Mouse (Mus musculus) erythroblast, adult 5-6 weeks (primary cell): ENCODE measurements around the gene Hhat. TPM values are rescaled to one million over a fixed set of nuclear protein-coding genes. Genes with fewer than 3 reads are reported as not detected.
A peak's percentile ranks its signal among the peaks of the same experiment; 100 is the strongest.

Source experiments
- ATAC-seq: replicated peaks from 2 replicates; pipeline ENCODE4 v1.8.0; 2016; ENCODE audit warnings: moderate number of reproducible peaks, mild to moderate bottlenecking, moderate TSS enrichment, inconsistent platforms; ENCODE audit not compliant: poor library complexity, low FRiP score, severe bottlenecking
- total RNA-seq, 2 experiments: library from RNA; stranded (forward) in 1 of 2; stranded (reverse) in 1 of 2; fragments of 150-400 nt in 1 of 2; fragments of 200-764, 138-1000 nt in 1 of 2; gene quantifications; 2 replicates each; pipeline versions ENCODE4 v1.2.3 to v1.2.4; 2015 to 2017; ENCODE audit warnings: low replicate concordance in 2 of 2

The Hhat gene
- total RNA-seq, 2 experiments from 2014 or later: not detected

DNA sequence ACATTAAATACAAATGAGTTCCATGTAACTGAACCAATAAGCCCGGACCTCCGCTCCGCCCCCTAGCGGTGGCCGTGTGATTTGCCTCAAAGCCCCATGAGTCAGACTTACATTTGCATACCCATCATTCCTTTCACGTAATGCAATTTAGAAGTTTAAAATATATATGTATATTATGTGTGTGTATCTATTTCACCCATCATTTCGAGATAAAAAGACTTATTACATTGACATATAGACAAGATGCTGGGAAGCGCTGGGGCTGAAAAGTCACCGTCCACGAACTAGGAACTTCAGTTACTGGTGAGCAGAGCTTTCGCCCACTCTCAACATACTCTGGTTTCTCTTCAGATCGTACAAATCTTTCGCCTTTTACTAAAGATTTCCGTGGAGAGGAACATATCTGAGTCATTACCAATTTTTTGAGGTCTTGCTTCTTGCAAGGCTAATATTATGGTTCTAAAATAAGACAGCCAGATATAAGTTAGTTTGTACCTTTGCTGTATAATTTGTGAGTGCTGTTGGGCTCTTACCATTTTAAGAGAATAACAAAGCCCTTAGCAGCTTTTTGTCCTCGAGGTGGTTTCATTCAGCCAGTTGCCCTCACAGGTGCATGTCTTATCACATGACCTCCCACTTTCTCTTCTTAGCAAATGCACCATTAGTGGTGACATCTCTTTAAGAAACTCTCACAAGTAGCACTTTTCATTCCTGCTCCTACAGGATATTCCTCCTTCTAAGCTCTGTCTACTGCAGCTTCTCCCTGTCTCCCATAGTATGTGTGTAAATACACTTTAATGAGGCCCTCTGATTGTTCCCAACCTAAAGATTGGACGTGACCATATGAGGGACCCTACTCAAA, 25.6 kb downstream of the Hhat start:
- ATAC-seq: 0 out of 2 replicates have a peak, but pooled peaks have one; percentile 66

DNA sequence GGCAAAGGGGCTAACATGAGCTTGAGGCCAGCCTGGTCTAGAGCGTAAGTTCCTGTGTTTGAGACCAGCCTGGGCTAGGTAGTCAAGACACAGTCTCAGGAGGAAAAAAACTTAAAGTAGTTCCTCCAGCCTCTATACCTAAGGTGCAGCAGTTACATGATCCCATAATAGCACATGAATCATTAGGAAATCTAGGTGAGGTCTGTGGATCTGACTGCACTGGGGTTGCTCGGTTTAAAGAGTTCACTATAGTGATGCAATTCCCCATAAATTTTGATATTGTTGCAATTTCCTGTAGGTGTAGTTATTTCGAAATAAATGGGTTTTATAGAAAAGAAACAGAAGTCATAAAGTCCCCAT, 26.2 kb downstream of the Hhat start:
- no peak for ATAC-seq

DNA sequence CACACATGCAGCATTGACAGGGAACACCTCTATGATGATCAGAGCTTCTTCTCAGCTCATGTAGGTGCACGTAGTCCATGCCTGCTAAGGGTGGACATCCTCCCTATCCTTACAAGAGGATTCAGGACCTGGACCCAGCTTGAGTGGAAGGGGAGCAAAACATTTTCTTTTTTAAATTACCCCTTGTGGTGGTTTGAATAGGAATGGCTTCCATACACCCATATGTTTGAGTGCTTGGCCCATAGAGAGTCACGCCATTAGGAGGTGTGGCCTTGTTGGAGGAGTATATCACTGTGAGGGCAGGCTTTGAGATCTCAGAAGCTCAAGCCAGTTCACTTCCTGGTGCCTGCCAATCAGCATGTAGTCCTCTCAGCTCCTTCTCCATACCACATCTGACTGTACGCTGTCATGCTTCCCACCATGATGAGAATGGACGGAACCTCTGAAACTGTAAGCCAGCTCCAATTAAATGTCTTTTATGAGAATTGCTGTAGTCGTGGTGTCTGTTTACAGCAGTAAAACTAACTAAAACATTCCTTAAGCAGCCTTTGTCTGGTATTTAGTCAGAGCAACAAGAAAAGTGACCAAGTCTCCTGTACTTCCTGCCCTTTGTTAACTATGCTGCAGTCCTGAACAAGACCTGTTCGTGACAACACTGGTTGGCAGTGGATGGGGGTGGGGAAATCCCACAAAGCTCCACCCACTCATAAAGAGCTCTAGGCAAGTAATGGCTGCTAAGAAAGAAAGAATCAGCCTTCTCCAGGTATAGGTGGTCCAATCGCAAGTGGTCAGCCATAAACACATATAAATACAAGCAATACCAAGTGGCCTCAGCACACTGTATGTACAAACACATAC, 28.4 kb downstream of the Hhat start:
- no peak for ATAC-seq

DNA sequence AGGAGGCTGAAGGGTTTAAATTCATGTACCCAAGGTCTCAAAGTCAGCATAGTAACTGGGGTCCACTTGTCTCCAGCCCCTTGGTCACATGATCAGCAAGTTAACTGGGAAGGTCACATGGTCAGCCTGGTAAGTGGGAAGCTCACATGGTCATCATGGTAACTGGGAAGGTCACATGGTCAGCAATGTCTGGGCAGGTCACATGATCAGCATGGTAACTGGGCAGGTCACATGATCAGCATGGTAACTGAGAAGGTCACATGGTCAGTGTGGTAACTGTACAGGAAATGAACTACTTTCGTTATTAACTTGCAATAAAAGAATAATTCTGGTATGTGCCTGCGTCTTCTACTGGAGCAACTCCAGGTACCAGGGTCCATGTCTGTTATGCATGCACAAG, 29.1 kb downstream of the Hhat start:
- ATAC-seq: no peak

DNA sequence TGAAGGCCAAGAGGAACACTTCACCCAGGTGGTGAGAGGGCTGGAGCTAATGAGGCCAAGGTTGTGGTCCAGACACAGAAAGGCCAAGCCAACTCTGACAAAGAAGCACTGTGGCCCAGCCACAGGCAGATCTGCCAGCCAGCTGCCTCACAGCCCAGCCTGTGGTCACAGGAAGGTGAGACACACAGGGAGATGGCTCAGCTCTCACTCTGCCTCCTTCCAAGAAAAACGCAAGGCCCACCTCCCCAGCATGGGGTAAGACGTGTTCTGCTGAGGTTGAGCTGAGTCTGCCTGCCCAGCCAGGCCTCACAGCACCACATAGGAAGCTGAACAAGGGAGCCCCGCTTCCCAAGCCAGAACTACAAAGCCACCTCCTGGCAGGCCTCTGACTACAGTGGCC, 34.5 kb downstream of the Hhat start:
- no peak for ATAC-seq

DNA sequence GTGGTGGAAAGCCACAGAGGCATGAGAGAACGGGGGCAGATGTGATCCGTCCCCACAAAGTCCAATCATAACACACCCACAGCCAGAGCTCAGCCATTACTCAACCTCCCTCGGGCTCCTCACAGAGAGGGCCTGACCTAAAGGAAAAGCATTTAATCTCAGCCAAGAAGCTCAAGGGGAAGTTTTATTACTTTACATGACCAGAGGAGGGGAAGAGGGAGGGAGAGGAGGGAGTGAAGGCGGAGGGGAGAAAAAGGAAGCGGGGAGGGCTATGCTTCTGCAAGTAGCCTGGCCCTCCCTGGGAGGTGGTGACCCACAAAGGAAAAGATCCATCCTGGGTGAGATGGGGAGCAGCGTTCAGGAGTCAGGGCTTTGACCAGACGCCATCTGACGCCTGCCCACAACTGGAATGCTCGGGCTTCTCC, 35.0 kb downstream of the Hhat start:
- no peak for ATAC-seq

DNA sequence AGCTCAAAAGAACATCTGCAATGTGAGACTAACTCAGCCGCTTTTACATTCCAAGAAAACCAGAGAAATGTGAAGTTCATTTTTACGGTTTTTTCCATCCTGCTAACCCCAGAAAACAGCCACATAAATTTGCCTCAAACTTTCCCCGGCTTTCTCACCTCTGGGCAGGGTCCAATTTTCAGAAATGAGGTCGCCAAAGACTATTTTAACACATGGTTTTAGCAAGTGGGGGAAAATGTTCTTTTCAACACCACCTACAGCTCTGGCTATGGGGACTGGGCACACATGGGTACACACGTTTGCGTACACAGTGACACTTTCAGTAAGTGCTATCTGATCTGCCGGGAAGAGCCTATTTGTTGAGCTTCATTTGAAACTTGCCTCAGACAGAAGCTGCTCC, 40.5 kb downstream of the Hhat start:
- ATAC-seq: no peak

DNA sequence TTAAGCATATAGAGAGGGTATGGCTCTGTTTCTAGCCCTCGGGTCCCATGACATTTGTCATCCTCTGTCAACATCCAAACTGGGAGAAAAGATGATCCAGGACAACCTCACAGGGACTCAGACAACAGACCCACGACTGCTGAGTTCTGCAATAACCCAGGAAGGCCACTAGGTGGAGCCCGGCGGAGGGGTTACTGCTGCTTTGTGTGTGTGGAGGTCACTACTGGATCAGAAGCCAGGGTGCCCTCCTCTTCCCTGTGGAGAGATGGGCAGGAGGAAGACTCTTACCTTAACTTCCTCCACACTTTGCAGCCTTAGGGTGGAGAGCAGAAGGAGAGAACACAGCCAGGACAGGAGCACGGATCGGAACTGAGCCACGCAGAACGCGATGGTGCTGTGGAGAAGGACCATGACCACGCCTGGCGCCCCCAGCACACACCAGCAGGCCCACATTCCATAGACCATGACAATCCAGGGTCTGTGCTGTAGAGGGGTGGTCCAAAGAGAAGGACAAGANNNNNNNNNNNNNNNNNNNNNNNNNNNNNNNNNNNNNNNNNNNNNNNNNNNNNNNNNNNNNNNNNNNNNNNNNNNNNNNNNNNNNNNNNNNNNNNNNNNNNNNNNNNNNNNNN, 43.9 kb downstream of the Hhat start:
- ATAC-seq: peak; percentile 76

DNA sequence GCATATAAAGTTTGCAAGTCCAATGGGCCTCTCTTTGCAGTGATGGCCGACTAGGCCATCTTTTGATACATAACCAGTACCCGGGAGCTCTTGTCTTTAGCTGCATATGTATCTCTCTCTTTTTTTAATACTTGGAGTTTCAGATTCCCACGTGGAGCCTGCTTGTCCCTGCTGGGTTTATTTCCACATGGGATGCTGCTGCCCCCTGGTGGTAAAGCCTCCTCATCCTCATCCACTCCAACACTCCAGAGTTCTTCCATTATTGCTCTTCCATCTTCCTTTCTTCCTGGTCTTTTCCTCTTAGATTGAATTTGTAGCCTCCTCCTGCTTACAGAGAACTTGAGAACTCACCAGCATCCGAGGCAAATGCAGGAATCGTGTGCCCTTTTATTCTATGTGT, 48.9 kb downstream of the Hhat start:
- no peak for ATAC-seq

DNA sequence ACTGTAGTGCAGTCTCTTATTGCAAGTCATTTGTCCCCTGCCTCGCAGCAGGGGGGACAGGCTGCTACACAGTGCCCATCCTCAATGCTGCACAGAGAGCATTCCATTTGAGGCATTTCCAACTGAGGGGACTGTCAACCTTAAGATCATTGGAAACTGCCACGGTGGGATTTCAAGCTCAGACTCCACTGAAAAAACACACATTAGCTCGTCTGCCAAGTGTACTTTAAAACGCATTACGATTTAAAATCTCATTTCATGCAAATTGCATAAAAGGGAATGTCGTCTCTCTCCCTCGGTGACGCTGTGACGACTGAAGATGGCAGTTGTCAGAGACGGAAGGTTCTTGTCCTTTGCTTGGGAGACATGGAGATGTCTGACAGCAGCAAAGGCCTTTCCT, 50.9 kb downstream of the Hhat start:
- ATAC-seq: no peak

DNA sequence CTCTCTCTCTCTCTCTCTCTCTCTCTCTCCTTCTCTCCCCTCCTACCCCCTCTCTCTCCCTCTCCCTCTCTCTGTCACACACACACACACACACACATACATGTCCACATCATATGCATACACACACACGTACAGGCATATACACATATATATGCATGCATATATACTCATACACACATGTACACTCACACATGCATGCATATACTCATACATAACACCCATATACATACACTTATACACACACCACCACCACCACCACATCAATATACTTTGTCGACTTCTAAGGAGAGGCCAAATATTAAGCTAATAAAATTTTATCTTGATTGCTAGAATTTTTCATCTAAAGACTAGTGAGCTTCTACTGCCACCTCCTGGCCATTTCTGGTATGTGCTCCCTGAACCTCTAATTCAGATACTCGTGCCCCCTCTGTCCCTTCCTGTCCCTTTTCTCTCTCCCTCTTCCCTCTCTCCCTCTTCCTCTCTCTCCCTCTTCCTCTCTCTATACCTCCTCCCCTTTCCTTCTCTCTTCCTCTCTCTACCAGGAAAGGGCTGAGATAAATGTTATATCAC, 59.2 kb downstream of the Hhat start:
- no peak for ATAC-seq

DNA sequence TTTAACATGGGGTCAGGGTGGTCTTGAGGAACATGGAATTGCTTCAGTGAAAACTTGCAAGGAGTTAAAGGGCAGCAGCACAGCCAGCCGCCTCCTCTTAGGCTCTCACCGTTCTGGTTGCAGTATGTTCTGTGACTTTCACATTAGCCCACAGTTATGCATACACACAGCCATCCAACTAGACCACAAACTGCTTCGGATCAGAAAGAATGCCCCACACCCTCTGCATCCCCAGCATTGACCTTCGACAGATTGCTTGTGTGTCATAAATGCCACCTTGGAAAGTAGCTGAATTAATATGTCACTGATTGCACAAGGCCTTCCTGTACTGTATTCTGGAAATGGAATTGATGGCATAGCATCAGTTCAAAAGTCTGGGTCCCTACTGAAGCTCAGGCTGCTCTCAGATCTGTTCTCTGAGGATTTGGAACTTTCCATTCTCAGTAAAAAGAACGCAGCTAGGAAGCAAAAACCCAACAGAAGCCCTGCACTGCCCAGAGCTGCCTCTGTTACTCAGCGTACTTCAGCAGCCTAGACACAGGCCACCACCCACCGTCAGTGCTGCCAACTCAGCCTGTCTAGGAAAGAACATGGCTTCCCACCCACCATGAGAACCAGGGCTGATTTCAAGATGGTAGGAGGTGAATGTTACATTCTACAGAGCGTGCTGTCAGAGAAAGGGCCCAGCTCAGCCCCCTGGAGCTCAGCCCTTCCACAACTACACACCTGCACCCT, 70.5 kb downstream of the Hhat start:
- ATAC-seq: no peak

DNA sequence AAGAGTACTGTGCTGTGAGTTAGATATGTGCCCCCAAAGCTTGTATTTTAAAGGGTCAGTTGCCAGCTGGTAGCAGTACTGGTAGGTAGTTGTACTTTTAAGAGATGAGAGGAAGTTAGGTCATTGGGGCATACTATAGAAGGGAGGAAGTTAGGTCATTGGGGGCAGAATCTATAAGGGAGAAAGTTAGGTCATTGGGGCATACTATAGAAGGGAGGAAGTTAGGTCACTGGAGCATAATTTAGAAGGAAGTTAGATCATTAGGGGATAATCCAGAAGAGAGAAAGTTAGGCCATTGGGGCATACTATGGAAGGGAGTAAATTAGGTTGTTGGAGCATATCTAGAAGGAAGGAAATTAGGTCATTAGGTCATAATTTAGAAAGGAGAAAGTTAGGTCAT, 71.9 kb downstream of the Hhat start:
- no peak for ATAC-seq

DNA sequence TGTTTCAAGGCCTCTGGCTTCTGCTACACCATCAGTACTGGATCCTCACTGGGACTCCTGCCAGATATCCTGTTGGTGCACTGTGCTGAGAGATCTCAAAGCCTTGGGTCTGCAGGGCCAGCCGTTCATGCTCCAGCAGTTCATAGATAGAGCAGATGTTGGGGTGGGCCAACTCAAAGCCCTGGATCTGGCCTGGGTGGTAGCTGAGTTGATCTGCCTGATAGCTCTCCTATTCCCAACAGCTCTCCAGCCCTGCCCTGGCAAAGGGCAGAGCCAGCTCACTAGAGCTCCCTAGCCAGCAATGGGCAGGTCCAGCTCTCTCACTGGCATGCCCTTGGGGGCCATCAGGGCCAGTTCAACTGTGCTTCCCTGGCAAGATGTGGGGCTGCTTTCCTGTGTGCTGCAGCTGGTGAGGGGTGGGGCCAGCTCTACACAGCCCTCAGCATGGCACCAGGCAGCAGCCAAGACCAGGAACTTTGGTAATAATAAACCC, 74.6 kb downstream of the Hhat start:
- ATAC-seq: no peak

DNA sequence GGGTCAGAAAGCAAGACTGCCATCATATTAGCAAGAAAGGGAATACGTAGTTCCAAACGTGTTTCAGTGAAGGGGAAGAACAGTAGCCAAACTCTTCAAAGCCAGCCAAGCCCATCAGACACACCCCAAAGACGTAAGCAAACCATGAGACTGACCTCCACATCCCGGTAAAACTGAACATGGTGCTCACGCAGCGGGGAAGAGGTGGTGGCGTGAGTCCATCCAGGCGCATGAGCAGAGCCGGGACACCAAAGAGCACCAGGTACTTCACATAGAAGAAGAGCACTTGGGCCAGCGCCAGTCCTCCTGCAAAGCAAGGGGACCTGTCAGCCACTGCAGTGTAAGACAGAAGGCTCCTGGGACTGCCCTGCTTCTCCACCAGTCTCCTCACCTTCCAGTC, 77.4 kb downstream of the Hhat start:
- no peak for ATAC-seq

DNA sequence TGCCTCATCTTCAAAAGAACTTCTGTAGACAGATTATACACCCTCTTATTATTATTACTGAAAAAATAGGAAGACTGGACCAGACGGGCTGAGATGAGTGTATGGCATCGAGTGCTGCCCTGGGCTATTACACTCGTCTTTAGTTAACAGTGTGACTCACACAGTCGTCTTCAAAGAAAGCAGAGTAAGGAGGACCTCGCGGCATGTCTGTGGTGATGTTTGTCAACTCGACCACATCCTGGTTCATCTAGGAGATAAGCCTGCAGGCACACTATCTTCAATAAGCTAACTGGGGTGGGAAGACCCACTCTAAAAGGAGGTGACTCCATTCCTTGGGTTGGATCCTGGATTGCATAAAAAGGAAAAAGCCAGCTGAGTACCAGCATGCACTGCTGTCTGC, 78.0 kb downstream of the Hhat start:
- ATAC-seq: no peak

DNA sequence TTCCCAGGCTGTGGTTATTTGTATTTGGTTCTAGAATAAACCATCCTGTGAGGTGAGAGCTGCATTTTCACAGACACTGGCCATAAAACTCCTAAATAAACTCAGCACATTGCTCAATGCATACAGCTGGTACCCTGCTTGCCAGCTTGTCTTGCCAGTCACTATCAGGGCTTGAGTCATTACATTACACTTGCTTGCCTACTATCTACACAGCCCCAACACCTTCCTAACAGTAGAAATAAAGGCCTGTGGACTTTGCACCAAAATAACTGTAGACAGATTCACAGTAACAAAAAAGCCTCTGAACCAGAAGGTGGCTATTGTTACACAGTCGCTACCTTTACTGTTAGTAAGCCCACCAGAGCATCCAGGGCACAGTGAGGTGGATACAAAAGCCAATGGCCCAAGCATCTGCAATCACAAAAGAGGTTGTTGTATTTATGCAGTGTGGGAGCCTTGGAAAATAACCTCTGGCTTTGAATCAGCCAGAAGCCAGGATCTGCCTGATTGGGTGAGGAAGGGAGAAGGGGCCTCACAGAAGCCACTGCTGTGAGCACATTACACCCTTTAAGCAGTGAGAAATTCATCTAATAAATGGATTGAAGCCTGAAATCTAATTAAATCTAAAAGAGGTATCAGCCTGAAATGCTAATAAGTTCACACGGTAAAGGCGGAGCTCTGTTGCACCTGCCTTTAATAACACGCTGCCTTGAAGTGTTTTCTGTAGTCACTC, 88.6 kb downstream of the Hhat start:
- ATAC-seq: no peak

DNA sequence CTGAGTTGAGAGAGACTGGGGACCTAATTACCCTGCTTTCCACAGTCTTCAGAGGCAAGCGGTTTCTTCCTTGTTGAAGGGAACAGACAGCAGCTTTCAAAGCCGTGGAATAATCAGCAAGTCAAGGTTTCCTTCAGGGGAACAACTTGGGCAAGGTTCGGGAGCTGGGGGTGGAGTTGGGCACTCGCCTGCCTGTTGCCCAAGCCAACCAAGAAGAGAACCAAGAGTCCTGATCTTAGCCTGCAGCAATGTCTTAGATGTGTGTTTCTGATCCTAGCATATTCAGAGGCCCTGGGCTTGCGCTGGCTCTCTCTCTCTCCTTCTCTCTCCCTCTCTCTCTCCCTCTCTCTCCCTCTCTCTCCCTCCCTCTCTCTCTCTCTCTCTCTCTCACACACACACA, 93.8 kb downstream of the Hhat start:
- ATAC-seq: no peak

DNA sequence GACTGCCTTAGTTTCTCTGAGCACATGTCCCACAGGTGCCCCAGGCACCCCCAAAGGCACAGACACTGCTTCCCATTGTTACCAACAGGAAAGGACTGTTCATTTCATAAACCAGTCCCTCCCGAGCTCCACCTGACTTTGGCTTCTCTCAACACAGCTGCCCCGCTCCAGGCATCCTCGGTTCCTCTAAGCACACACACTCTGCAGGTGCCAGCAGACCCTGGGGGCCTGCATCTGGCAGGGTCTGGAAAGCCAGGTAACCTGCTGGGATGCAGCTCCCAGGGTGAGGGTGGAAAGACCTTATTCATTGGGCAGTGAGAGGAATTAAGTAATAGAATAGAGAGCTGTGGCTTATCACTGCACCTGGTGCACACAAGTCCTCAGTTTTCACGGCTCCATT, 107.4 kb downstream of the Hhat start:
- ATAC-seq: no peak
